Mouse (Mus musculus) liver, embryonic 15.5 days (tissue): Measurements from ENCODE around the gene Abcb8. TPM values are rescaled to one million over a fixed set of nuclear protein-coding genes. Genes with fewer than 3 reads are reported as not detected.
"Not testable (repeated sequence)": the region's sequence is repeated elsewhere in the genome, so short reads cannot be mapped to it uniquely, and the experiment has no call there.

ENCODE experiments used
- ATAC-seq: fragments of 200-750 bp; cut with Nextera tagmentation; 2 replicates; pipeline ENCODE4 v1.8.0; 2017; ENCODE audit warnings: moderate number of reproducible peaks, mild to moderate bottlenecking, moderate library complexity; ENCODE audit not compliant: insufficient read depth
- H3K27ac ChIP-seq: fragments of 300-500 bp; sonication (generic); replicated peaks from 2 replicates; pipeline ENCODE4 v1.5.1; 2015; ENCODE audit warnings: mild to moderate bottlenecking, inconsistent platforms
- H3K27me3 ChIP-seq: fragments of 300-500 bp; sonication (generic); 2 replicates; pipeline ENCODE4 v1.6.1; 2015; ENCODE audit warnings: mild to moderate bottlenecking, inconsistent platforms
- H3K36me3 ChIP-seq: fragments of 300-500 bp; sonication (generic); replicated peaks from 2 replicates; pipeline ENCODE4 v1.6.1; 2015; ENCODE audit warnings: moderate library complexity, mild to moderate bottlenecking, inconsistent platforms
- H3K4me1 ChIP-seq: fragments of 300-500 bp; sonication (generic); replicated peaks from 2 replicates; pipeline ENCODE4 v1.6.1; 2015; ENCODE audit warnings: inconsistent platforms
- H3K4me2 ChIP-seq: fragments of 300-500 bp; sonication (generic); 2 replicates; pipeline ENCODE4 v1.6.1; 2015; ENCODE audit warnings: moderate library complexity, mild to moderate bottlenecking, inconsistent platforms
- H3K4me3 ChIP-seq: fragments of 300-500 bp; sonication (generic); replicated peaks from 2 replicates; pipeline ENCODE4 v1.5.1; 2015; ENCODE audit warnings: mild to moderate bottlenecking, inconsistent platforms
- H3K9ac ChIP-seq: fragments of 300-500 bp; sonication (generic); 2 replicates; pipeline ENCODE4 v1.6.1; 2015; ENCODE audit warnings: moderate library complexity, mild to moderate bottlenecking, inconsistent platforms
- H3K9me3 ChIP-seq: fragments of 300-500 bp; sonication (generic); replicated peaks from 2 replicates; pipeline ENCODE4 v1.6.1; 2016; ENCODE audit warnings: inconsistent platforms
- WGBS: fragments of 180-500 bp; shearing (Covaris S2); methylation state at CpG from one replicate; pipeline ENCODE4 v1.1.7; 2015; ENCODE audit warnings: mixed read lengths; ENCODE audit not compliant: insufficient replicate concordance; 5-methylcytosine and 5-hydroxymethylcytosine counted together
- polyA plus RNA-seq: library from polyadenylated mRNA; unstranded; fragments of >200 nt; fragmentation: Nextera tagmentation; extraction: Ambion mirVana; gene quantifications from 2 replicates; pipeline ENCODE4 v1.2.1, GENCODE M21; 2015

Abcb8 gene
- polyA plus RNA-seq, 1 experiment from 2014 or later: 25.6 TPM

- not testable (repeated sequence) for H3K36me3 ChIP-seq, ATAC-seq, H3K9ac ChIP-seq, H3K9me3 ChIP-seq, H3K27me3 ChIP-seq, H3K27ac ChIP-seq, H3K4me2 ChIP-seq, H3K4me3 ChIP-seq
- H3K4me1 ChIP-seq: peaks cover 29% of the 10 kb centered on the region
- 74% methylated on average over 6 of the region's 6 CpGs for WGBS
Observed at GRCm38 (mm10) chr5:24396254-24396653, 2.8 kb downstream of the Abcb8 start.

- peaks cover 19% of the 10 kb centered on the region for H3K4me1 ChIP-seq
- no peak overlapping the region for H3K4me3 ChIP-seq
- no peak overlapping the region for H3K27ac ChIP-seq
- H3K9ac ChIP-seq: no peak overlapping the region
- no peak for ATAC-seq
- H3K9me3 ChIP-seq: no peaks in the 10 kb centered on the region
- H3K4me2 ChIP-seq: no peak overlapping the region
- no peaks in the 10 kb centered on the region for H3K27me3 ChIP-seq
- WGBS: 81% methylated on average over 10 of the region's 10 CpGs
- H3K36me3 ChIP-seq: peaks cover 16% of the 10 kb centered on the region
Observed at GRCm38 (mm10) chr5:24399686-24400085, 6.2 kb downstream of the Abcb8 start.

- Histone ChIP-seq H3K4me2 (no peak overlapping the region), H3K27me3 (no peaks in the 10 kb centered on the region), H3K9ac (no peak overlapping the region), H3K36me3 (peaks cover 16% of the 10 kb centered on the region), H3K4me1 (peaks cover 18% of the 10 kb centered on the region), H3K27ac (no peak overlapping the region), H3K9me3 (no peaks in the 10 kb centered on the region), H3K4me3 (no peak overlapping the region)
- ATAC-seq: no peak
- WGBS: 73% methylated on average over 11 of the region's 11 CpGs
Observed at GRCm38 (mm10) chr5:24400362-24400761, 6.9 kb downstream of the Abcb8 start.

DNA sequence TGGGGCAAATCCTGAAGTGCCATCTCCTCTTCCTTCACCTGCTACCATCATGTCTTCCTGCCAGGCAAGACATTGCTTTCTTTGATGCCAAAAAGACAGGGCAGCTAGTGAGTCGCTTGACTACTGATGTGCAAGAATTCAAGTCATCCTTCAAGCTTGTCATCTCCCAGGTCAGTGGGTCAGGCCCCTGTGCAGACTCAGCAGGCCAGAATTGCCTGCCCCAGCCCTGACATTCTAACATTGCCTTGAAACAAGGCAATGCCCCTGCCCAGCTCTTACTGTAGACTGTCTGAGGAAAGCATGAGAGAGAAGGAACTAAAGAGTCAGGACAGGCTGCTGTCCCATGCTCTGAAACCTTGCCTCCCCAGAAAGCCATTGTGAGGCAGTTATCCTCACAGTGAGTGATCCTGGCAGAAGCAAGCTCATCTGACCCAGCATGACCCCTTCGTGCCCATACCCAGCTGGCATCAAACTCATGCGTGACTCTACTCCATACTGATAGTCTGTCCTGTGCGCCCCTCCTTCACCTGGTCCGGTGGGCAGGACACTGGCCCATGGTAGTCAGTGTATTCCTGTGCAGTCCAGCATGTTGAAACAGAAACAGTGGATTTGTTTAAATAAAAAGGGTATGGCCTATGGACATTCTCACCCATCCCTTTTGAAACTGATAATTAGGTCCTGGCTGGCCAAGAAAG, 7.6 kb downstream of the Abcb8 start:
- no peak overlapping the region for H3K9ac ChIP-seq
- no peaks in the 10 kb centered on the region for H3K9me3 ChIP-seq
- no peaks in the 10 kb centered on the region for H3K27me3 ChIP-seq
- no peak overlapping the region for H3K4me2 ChIP-seq
- H3K27ac ChIP-seq: no peak overlapping the region
- no peak for ATAC-seq
- H3K36me3 ChIP-seq: peaks cover 16% of the 10 kb centered on the region
- 82% methylated on average over 5 of the region's 5 CpGs for WGBS
- peaks cover 16% of the 10 kb centered on the region for H3K4me1 ChIP-seq
- no peak overlapping the region for H3K4me3 ChIP-seq

- no peaks in the 10 kb centered on the region for H3K9me3 ChIP-seq
- 74% methylated on average over 9 of the region's 9 CpGs for WGBS
- no peak for ATAC-seq
- peaks cover 16% of the 10 kb centered on the region for H3K36me3 ChIP-seq
- H3K4me1 ChIP-seq: peaks cover 16% of the 10 kb centered on the region
- no peaks in the 10 kb centered on the region for H3K27me3 ChIP-seq
- H3K27ac ChIP-seq: no peak overlapping the region
- H3K9ac ChIP-seq: no peak overlapping the region
- H3K4me2 ChIP-seq: no peak overlapping the region
- no peak overlapping the region for H3K4me3 ChIP-seq
Observed at GRCm38 (mm10) chr5:24401969-24402368, 8.5 kb downstream of the Abcb8 start.

DNA sequence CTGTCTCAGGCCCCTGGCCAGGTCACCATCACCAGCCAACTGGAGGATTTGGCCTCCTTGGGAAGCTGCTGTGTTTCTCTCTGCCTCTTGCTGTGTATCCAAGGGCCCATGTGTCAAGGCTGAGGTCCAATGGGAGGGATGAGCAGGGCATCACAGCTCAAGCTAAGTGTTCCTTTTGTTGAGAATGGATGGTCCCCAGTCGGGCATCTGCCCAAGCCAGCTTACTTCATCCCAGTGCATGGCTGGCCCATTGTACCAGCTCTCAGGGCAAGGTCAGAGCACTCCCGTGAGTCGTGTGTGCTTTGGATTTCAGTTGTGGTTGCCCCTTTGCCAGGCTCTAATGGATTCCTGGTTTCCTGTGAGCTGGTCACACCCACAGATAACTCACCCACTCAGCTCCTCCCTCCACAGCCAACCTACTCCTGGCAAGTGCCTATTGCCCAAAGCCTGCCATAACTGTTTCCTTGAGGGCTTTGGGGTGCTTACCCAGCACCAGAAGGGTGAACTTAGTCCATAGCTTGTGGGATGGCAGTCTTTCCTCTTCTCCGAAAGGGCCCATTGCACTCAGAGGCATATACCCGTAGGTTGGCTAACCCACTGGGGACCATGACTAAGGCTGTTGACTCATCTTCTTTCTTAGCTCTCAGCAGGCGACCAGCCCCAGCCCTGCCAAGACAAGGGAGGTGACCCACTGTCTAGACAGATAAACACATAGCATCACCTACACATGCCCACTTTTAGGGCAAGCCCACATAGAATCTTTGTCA, 11.3 kb downstream of the Abcb8 start:
- Histone ChIP-seq H3K27ac (no peak overlapping the region), H3K4me2 (no peak overlapping the region), H3K4me3 (no peak overlapping the region), H3K36me3 (peaks cover 16% of the 10 kb centered on the region), H3K4me1 (peaks cover 16% of the 10 kb centered on the region), H3K9ac (no peak overlapping the region), H3K9me3 (no peaks in the 10 kb centered on the region), H3K27me3 (no peaks in the 10 kb centered on the region)
- WGBS: 55% methylated on average over 6 of the region's 6 CpGs
- ATAC-seq: no peak

DNA sequence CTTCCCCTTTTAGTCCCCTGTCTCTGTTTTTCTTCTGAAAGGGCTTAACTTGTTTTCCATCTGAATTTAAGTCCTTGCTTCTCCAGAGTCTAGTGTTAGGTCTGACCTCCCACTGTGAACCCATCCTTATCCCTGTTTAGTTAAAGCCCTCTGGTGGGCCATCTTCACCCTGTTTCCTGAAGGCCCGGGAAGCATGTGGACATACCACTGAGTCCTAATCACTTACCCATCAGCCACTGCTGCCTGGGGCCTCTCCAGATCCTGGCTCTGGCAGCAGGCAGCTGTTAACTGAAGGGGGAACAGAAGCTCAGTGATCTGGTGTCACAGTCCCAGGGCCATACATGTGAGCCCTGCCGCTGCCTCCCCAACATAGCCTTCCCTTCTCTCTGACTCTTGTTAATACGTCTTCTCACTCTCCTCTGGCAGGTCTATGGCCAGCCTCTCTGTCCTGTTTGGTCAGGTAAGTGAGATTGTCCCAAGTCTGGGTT, 12.0 kb downstream of the Abcb8 start:
- no peak overlapping the region for H3K4me3 ChIP-seq
- no peak overlapping the region for H3K9ac ChIP-seq
- no peak for ATAC-seq
- no peaks in the 10 kb centered on the region for H3K27me3 ChIP-seq
- no peak overlapping the region for H3K4me2 ChIP-seq
- H3K9me3 ChIP-seq: no peaks in the 10 kb centered on the region
- no peak overlapping the region for H3K27ac ChIP-seq
- peaks cover 16% of the 10 kb centered on the region for H3K4me1 ChIP-seq
- H3K36me3 ChIP-seq: peaks cover 16% of the 10 kb centered on the region
- 60% methylated on average over 3 of the region's 3 CpGs for WGBS

GRCm38 (mm10) chr5:24408651-24409050, 15.2 kb downstream of the Abcb8 start:
- no peak for ATAC-seq
- Histone ChIP-seq H3K4me1 (peaks cover 16% of the 10 kb centered on the region), H3K4me3 (no peak overlapping the region), H3K36me3 (no peaks in the 10 kb centered on the region), H3K4me2 (no peak overlapping the region), H3K27ac (no peak overlapping the region), H3K9me3 (no peaks in the 10 kb centered on the region), H3K9ac (no peak overlapping the region), H3K27me3 (peaks cover 11% of the 10 kb centered on the region)
- WGBS: 82% methylated on average over 13 of the region's 13 CpGs

GRCm38 (mm10) chr5:24409466-24409865, 16.0 kb downstream of the Abcb8 start:
- peaks cover 19% of the 10 kb centered on the region for H3K27me3 ChIP-seq
- 65% methylated on average over 2 of the region's 2 CpGs for WGBS
- H3K27ac ChIP-seq: no peak overlapping the region
- no peaks in the 10 kb centered on the region for H3K36me3 ChIP-seq
- H3K9ac ChIP-seq: no peak overlapping the region
- no peaks in the 10 kb centered on the region for H3K9me3 ChIP-seq
- H3K4me3 ChIP-seq: no peak overlapping the region
- peaks cover 9% of the 10 kb centered on the region for H3K4me1 ChIP-seq
- ATAC-seq: no peak
- H3K4me2 ChIP-seq: no peak overlapping the region

GRCm38 (mm10) chr5:24412063-24412462, 18.6 kb downstream of the Abcb8 start:
- ATAC-seq: no peak
- Histone ChIP-seq H3K27me3 (peaks cover 32% of the 10 kb centered on the region), H3K4me2 (no peak overlapping the region), H3K9me3 (no peaks in the 10 kb centered on the region), H3K27ac (no peak overlapping the region), H3K4me1 (no peaks in the 10 kb centered on the region), H3K9ac (no peak overlapping the region), H3K36me3 (no peaks in the 10 kb centered on the region), H3K4me3 (no peak overlapping the region)
- 56% methylated on average over 2 of the region's 2 CpGs for WGBS

- no peak for ATAC-seq
- Histone ChIP-seq H3K27ac (no peak within 1 kb of the TSS), H3K9ac (no peak within 1 kb of the TSS), H3K27me3 (peaks cover 32% of the 10 kb centered on the region), H3K4me3 (no peak within 1 kb of the TSS), H3K4me1 (no peaks in the 10 kb centered on the region), H3K4me2 (no peak within 1 kb of the TSS), H3K36me3 (no peaks in the 10 kb centered on the region), H3K9me3 (no peaks in the 10 kb centered on the region)
- 29% methylated on average over 11 of the region's 11 CpGs for WGBS
Observed at GRCm38 (mm10) chr5:24413042-24413693, 19.7 kb downstream of the Abcb8 start, which contains the start of gene Asic3. TSS of gene Asic3 (plus strand) at chr5:24413392.
